Mouse (Mus musculus) CH12F3 (cell line): ENCODE results near the gene Tmem206.

Source experiments
- in situ Hi-C: fragments of 300-500 bp; cut with MboI; formaldehyde crosslinking; loops from 2 replicates; pipeline ENCODE4 v1.14.3; 2020; ENCODE audit warnings: low sequenced_read_pairs

Tmem206 gene

DNA sequence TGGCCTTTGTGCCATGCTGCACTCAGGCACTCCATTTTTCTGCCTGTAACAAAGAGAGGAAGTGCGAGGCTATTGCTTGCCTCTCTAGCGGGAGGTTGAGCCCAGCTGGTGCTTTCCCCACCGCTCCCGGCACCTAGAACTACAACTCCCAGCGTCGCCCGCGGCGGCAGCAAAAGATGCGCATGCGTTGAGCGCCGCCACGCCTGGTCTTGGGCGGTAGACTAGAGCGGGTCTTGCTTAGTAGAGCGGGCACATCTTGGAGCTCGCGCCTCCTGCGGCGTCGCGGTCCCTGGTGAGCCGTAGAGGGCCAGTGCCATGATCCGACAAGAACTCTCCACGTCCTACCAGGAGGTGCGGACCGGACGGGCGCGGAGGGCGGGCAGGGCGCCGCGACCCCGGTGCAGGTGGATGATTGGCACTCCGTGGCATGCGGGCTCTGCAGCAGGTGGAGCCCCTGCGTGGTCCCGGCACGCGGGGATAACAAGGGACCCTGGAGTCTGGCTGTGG lies at the start of gene Tmem206:
TSS of gene Tmem206 (plus strand) at position 187 of the 507 bp plus-strand sequence.
- in situ Hi-C loops: loop anchor here (25.0 kb wide), 1 partner anchor 487 kb away; the partner anchor contains the start of gene Nek2

DNA sequence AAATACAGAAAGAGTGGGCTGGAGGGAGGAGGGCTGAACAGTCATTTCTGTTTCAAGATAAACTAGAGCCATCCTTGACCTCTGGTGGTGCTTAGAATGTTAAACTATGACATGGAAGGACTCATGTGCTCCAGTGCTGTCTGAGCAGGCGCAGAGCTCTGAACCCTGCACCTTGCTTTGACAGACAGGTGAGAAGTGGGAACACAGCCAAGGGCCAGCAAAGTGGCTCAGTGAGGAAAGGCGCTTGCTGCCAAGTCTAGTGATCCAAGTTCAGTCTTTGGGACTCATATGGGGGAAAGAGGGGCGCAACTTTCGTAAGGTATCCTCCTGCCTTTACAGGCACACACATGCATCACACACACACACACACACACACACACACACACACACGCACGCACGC lies 49.5 kb upstream of the Tmem206 start:
- in situ Hi-C loops: no loop called here

DNA sequence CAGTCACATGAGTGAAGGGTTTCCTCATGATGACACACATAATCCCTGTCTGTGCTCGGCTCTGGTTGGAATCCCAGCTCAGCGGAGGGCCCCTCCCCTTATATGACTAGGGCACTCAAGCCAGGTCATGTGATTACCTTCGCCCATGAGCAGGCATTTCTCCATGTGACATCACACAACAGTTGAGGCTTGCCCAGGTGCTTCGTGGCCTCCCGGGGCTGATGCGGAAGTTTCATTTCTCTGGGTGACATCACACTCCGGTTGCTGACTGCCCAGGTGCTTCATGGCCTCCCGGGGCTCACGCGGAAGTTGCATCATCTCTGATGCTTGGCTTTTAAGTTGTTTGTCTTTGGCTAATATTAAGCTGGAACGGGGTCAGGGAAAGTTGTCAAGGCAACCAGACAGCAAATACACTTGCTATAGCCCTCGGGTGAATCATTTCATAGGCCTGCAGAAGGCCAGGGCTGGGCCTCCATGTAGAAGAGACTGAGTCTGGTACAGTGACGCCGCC lies 48.1 kb upstream of the Tmem206 start:
- in situ Hi-C loops: no loop called here

DNA sequence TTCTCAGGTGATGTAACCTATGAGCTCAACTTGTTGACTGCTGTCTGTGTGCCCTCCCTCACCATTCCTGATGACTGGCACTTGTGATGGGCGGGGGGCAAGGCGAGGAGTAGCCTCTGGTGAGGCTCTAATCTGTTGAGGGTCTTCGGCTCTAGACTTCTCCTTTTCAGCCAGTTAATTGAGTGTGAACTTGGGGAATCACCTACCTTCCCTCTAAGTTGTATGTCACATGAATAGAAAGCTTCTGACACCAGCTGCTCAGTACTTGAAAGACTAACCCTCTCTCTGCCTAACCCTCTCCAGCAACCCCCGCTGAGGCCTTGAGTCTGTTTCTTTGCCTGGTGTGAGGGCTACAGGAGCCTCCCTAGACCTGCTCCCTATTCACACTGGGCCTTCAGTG lies 47.4 kb upstream of the Tmem206 start:
- in situ Hi-C loops: no loop called here

DNA sequence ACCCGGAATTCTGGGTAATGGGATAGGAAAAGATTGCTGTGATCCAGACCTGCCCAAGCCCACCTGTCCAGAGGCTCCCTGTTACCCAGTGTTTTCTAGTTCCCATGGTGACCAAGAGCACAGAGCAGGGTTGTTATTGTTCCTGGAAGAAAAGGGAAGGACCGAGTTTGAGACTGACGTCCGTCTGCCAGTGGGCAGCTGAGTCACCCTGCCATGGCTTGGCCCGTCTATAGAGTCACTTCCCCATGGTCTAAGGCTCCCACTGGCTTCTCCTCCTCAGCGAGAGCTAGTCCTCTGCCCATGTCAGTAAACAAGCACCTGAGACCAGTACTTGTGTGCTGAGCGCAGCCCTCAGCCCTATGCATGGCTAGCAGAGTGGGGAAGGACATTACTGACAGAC lies 44.5 kb upstream of the Tmem206 start:
- in situ Hi-C loops: loop anchor here (10.0 kb wide), 1 partner anchor 336 kb away; no protein-coding TSS in a partner anchor

DNA sequence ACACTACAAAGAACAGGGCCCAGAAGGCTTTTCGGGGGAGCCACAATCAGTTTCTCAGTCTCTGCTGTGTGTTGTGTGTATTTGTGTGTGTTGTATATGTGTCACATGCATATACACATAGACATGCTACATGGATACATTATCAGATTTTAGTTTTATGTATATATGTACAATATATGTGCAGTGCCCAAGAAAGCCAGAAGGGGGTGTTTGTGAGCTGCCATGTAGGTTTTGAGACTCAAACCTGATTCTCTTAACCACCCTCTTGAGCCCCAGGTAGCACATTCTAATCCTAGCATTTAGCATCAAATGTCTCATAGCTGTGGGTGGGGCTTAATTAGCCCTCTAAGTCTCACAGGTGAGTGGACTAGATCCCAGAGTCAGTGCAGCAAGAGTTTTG lies 43.4 kb upstream of the Tmem206 start:
- in situ Hi-C loops: loop anchor here (10.0 kb wide), 1 partner anchor 338 kb away; no protein-coding TSS in a partner anchor

DNA sequence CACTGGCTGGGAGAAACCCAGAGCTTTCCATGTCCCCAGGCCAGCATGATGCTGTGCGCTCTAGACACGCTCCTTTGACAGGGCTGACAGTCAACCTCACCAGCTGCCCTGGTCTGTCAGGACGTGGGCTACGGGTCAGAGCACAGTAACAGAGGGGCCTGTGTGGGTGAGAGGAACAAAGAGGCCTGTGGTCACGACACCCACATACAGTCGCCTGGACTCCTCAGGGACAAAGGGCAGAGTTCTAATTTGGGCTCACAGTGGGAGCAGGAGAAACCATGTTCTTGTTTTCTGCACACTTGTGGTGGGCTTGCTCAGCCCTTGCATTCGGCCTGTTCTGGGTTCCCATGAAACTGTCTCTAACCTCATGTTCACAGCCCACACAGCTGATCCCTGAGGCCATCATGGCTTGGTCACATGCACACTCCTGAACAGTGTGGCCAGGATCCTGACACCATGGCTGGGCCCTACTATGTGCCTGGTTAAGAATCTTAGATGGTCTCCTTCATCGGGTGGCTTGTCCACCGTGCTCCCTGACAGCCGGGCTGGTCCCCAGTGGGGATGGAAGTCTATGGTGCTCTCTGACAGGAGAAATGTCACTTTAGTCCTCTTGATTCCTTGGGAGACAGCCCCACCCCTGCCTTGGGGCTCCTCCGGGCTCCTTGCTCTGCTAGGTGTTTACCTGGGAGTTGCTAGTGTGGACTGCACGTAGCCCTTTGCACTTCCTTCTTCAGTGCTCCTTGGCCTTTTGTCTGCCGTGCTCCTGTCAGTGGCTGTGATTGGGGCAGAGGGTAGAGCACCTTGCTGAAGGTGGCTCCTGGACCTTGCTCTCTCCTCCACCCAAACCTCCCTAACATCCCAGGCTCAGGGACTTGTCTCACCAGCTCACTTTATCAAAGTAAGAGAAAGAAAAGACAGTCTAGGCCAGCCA lies 42.3 kb upstream of the Tmem206 start:
- in situ Hi-C loops: loop anchor here (10.0 kb wide), 1 partner anchor 339 kb away; no protein-coding TSS in a partner anchor

DNA sequence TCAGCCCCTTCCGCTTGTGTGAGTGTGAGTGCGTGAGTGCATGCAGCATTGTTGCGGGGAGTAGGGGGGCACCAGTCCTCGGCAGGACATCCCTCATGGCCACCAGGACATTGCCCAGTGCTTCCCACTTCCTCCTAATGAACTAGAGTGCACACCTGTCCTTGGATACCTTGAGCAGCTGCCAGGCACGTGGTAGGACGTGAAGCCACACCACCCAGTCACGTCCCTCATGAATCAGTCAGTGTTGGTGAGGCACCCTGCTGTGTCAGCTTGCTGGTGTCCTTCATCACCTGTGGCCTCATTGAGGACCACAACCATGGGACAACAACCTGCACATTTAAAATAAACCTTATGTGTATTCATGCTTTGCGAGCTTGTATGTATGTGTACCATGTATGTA lies 41.2 kb upstream of the Tmem206 start:
- in situ Hi-C loops: loop anchor here (10.0 kb wide), 1 partner anchor 340 kb away; no protein-coding TSS in a partner anchor

DNA sequence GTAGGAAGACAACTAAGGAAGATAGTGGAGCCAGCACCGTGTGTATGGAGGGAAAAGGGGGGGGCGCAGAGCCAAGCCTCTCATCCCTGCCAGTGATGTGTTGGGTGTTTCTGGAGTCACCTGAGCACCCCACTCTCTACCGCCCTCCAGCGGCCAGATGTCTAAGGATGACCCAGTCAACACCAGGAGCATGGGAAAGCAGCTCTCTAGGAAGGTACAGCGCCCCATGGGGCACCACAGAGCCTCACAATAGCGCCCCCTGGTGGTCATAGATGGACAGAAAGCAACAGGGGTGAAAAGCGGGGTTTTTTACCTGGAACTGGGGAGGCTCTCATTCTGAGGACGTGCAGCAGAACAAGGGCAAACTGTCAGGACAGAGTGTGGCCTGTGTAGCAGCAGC lies 37.0 kb upstream of the Tmem206 start:
- in situ Hi-C loops: loop anchor here (5.0 to 10.0 kb wide), 2 partner anchors 196 to 344 kb away; no protein-coding TSS in a partner anchor

DNA sequence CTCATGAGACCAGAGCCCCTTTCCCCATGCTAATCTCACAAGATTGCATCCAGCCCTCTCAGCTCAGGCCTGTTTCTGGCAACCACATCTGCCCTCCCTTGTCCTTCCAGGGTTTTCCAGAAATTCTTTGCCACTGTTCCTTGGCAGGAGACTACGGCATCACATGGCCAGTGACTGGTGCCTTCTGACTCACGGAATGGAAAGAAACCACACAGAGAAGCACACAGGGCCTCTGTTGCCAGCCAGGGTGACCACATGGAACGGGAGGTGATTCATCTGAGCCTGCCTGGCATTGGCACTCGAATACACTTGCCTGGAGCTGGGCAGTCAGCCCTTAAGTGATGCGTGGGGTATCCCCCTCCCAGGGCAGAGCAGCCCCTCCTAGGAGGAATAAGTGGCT lies 33.4 kb upstream of the Tmem206 start:
- in situ Hi-C loops: no loop called here

DNA sequence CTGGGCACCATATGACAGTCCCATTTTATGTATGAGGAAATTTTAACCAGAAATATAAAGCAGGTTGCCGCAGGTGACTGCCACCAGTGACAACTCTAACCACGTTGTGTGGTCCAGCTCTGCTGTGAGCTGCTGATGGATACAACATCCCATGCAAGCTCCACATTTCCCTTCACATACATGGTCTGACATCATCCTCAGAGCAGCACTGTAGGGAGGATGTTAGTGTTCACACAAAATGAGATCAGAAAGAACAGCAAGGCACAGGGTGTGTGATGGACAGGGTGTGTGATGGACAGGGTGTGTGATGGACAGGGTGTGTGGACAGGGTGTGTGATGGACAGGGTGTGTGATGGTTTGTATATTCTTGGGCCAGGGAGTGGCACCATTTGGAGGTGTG lies 32.7 kb upstream of the Tmem206 start:
- in situ Hi-C loops: no loop called here

DNA sequence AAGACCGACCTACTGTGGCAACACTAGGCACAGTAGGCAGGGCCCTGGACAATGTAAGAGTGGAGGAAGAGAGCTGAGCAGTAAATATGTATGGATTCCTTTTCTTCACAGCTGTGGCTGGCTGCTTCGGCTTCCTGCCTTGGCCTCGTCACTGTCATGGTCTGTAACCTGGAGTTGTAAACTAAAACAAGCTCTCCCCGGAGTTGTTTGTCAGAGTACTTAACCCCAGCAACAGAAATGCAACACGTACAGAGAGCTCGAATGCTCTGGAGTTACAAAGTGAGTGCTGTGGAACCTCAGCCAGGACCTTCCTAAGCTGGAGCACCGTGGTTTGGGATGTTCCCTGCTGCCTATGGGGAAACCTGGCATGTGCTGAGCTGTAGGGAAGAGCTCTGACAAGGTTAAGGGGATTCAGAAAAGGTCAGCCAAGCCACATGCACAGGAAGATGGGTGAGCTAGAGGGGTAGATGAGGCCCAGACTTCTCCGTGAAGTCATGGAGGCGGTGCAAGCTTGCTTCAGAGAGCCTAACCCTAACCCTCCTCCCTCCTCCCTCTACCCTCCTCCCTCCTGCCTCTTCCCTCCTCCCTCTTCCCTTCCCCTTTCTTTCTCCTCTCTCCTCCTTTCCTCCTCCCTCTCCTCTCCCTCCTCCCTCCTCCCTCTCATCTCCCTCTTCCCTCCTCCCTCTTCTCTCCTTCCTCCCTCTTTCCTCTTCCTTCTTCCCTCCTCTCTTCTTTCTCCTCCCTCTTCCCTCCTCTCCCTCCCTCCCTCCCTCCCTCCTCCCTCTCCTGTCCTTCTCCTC lies 31.5 kb upstream of the Tmem206 start:
- in situ Hi-C loops: no loop called here

DNA sequence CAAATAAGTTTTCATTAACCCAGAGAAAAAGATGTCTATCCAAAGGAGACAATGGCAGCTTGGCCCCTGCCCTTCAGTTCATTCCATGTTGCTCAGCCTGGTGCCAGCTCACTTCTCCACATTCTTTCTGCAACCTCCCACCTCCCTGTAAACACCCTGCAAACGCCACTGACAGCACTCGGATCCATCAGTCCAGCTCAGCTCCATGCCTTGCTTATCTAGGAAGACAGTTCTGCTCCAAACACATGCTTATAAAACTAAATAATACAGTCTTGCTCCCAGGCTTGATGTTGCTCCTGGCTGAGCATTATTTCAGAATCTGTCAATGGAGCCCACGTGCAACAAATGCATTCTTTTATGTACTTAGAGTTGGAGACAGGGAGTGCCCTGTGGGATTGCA lies 29.9 kb upstream of the Tmem206 start:
- in situ Hi-C loops: no loop called here

DNA sequence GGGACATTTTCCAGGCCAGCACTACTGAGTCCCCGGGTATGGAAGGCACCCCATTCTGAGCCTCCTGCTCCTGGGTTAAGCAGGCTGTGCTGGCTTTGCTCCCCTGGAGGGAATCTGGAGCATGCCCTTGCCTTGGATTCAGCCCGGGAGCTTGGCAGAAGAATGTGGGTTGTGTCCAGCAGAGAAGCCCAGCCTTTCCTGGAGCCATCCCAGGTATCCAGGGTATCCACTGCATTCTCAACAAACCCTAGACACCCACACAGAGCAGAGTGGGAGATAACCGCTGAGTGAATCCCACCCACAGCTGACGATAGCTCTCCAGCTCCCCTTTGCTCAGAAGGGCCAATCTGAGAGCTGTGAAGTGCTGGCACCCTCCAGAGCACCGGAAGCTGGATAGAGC lies 29.3 kb upstream of the Tmem206 start:
- in situ Hi-C loops: no loop called here

DNA sequence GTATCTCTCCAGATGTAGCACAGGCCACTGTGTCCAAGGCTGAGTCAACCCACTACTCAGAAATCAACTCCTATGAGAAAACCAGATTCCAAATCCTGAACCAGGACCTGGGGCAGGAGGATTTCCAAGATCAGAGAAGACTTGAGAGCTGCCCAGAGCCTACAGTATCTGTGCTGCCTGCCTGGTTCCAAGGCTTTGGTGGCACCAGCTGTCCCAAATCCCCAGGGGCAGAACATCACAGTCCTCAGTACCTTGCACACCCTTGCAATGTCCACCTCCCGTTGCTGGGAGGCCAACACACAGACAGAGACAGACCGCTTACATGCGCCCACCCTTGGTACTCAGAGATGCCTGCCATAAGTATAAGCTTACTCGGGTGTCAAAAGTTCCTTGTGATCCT lies 27.4 kb upstream of the Tmem206 start:
- in situ Hi-C loops: no loop called here

DNA sequence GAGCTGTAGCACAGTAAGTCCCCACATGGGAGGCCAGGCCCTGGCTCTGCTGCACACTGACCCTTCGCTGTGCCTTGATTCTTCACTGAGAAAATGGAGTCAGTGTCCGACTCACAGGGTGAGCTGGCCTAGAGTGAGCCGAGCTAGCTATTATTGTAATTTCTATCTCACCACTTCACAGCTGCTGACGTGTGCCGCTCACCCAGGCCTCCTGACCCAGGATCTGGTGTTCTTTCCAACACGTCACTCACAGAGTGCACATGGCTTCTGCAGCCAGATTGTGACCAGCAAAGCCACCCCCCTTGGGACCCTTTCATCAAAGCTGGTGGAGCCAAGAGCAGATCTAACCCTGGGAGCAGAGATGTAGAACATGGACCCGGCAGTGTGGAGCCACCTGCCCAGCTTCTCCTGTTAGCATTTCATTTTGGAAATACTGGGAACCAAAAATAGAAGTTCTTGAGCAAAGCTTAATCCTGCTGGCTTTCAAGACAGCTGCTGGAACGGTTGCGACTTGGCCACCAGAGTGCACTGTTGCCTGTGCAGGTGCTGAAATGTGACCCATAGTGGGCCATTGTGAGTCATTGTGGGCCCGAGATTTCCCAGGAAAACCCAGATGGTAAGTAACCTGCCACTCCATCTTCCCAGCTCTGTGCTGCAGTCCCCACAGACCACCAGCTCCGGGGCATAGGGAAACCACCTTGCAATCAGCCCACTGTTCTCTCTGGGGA lies 26.3 kb upstream of the Tmem206 start:
- in situ Hi-C loops: no loop called here

DNA sequence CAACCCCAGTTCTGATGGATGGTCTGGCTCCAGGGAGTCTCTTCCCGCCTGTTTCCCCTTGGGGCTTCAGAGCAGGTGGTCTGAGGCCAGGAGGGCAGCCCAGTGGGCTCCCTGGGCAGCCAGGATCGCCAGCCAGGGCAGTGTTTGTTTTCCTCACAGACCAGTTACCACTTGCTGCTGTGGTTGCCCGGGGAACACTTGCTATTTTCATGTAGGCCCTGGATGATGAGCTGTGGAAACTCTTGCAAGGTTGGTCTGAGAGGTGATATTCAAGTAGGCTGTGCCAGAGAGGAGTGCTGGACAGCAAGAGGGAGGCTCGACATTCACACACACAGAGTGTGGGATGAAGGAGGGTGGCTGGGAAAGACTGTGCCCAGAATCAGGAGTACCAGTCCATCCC lies 23.8 kb upstream of the Tmem206 start:
- in situ Hi-C loops: no loop called here

DNA sequence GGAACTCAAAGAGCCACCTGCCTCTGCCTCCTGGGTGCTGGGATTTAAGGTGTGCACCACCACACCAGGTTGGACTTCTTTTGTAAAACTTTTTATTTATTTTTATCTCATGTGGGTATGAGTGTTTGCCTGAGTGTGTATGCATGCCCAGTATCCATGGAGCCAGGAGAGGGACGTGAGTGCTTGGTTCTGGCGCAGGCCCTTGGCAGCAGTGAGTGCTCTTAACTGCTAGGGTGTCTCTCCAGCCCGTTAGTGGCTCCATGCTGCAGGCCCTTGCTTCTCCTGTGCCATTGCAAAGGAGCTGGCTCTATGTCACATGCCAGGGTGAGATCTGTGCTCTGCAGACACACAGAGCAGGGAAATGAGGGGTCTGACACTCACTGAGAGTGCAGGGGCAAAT lies 22.0 kb upstream of the Tmem206 start:
- in situ Hi-C loops: no loop called here

DNA sequence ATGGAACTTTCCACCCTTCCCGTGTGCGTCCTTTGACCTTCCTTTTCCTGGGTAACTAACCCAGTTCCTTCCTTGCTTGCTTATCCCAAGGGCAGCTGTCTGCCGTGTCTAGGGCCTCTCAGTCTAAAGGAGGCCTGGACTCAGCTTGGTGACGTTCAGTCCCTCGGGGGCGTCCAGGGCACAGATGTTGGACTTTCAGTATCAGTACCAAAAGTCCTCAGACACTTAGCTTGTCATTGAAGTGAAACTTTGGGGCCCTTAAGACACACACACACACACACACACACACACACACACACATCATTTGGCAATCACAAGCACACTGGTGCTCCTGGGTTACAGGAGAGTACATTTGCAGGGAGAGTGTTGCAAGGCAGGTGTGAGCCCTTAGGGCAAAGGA lies 21.5 kb upstream of the Tmem206 start:
- in situ Hi-C loops: no loop called here

DNA sequence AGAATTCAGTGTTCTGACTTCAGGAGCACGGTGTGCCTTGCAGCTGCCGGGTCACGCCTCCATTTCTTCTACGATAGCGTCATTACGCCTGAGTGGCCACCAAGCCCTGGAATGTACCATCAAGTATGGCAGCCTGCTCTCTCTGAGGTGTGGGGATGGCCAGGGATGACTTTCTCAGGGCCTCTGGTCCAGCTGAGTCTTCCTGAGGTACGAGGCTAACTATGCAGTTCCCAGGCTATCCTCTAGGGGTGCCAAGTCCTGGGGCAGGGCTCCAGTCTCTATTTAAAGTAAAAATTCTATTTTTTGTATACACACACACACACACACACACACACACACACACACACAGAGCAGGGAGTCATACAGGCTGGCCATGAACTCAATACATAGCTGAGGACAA lies 20.1 kb upstream of the Tmem206 start:
- in situ Hi-C loops: no loop called here
